Mouse (Mus musculus): ENCODE data around the gene Scand1. TPM values are rescaled to one million over a fixed set of nuclear protein-coding genes. Genes with fewer than 3 reads are reported as not detected.

Gene Scand1
- total and polyA plus RNA-seq, 2 experiments, result 34.3 to 65.9 TPM

- Histone ChIP-seq H3K36me3 (ENCODE audit: control insufficient read depth, insufficient read depth, low read length) (peaks cover 4% of the 10 kb centered on the region; the same call in 1 of the 2 replicates), H3K79me2 (ENCODE audit: control insufficient read depth, insufficient read depth, low read length) (no peaks in the 10 kb centered on the region), H3K9ac (ENCODE audit: low read depth, low read length) (no peak overlapping the region), H3K4me3 (ENCODE audit: insufficient read depth, low read depth, low read length) (no peak overlapping the region), H3K27me3 (ENCODE audit: control insufficient read depth, insufficient read depth, low read length) (no peaks in the 10 kb centered on the region), H3K27ac (replicated peaks; ENCODE audit: insufficient read depth, low read depth, low read length) (peak overlapping the region; percentile 86), H3K4me1 (ENCODE audit: control insufficient read depth, insufficient read depth, low read length) (no peaks in the 10 kb centered on the region; the same call in 1 of the 2 replicates)
- 53% methylated on average over 5 of the region's 5 CpGs for WGBS
- DNase-seq (ENCODE audit: extremely low read depth, low read depth, low spot score), result peak; percentile 30
- TF ChIP-seq POLR2A (IDR thresholded peaks at IDR 0.05; ENCODE audit: extremely low read depth, insufficient read depth, low read length) (no peak), CTCF (IDR thresholded peaks at IDR 0.05; ENCODE audit: low read depth, low read length) (no peak)
Observed at GRCm38 (mm10) chr2:156324681-156325080, 12.2 kb upstream of the Scand1 start.

DNA sequence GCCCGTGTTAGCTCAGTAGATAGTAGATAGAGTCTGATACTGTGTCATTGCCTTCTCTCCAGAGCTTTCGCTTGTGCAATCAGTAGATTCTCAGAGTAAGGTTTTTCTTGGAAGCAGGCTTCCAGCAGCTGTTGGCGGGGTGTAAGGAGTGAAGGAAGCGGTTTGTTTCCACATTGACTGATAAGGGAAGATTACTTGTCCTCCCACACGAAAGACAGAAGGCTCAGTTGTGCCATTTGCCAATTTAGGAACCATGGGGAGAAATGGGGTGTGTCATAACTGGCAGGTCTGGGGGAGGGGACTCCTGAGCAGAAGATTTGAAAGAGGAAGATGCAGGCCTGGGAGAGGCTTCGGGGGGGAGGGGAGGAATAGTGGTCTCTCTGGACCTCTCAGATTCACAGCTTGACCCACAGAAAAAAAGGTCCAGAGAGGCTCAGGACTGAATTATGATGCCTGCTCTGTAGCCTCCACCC lies 11.6 kb upstream of the Scand1 start:
- Histone ChIP-seq H3K4me1 (ENCODE audit: control insufficient read depth, insufficient read depth, low read length) (no peaks in the 10 kb centered on the region; the same call in 1 of the 2 replicates), H3K9ac (ENCODE audit: low read depth, low read length) (no peak overlapping the region), H3K79me2 (ENCODE audit: control insufficient read depth, insufficient read depth, low read length) (no peaks in the 10 kb centered on the region), H3K27ac (replicated peaks; ENCODE audit: insufficient read depth, low read depth, low read length) (peak overlapping the region; percentile 86), H3K27me3 (ENCODE audit: control insufficient read depth, insufficient read depth, low read length) (no peaks in the 10 kb centered on the region), H3K4me3 (ENCODE audit: insufficient read depth, low read depth, low read length) (no peak overlapping the region), H3K36me3 (ENCODE audit: control insufficient read depth, insufficient read depth, low read length) (peaks cover 4% of the 10 kb centered on the region; the same call in 1 of the 2 replicates)
- WGBS, result 63% methylated on average over 6 of the region's 6 CpGs
- peak; percentile 38 for DNase-seq (ENCODE audit: extremely low read depth, low read depth, low spot score)
- TF ChIP-seq POLR2A (IDR thresholded peaks at IDR 0.05; ENCODE audit: extremely low read depth, insufficient read depth, low read length), result no peak
- no peak for TF ChIP-seq CTCF (IDR thresholded peaks at IDR 0.05; ENCODE audit: low read depth, low read length)

- DNase-seq (ENCODE audit: extremely low read depth, low read depth, low spot score), result no peak
- peaks cover 4% of the 10 kb centered on the region; the same call in 1 of the 2 replicates for H3K36me3 ChIP-seq (ENCODE audit: control insufficient read depth, insufficient read depth, low read length)
- no peaks in the 10 kb centered on the region; the same call in 1 of the 2 replicates for H3K4me1 ChIP-seq (ENCODE audit: control insufficient read depth, insufficient read depth, low read length)
- H3K4me3 ChIP-seq (ENCODE audit: insufficient read depth, low read depth, low read length), result no peak overlapping the region
- no peaks in the 10 kb centered on the region for H3K27me3 ChIP-seq (ENCODE audit: control insufficient read depth, insufficient read depth, low read length)
- WGBS, result 94% methylated on average over 6 of the region's 6 CpGs
- no peak for TF ChIP-seq CTCF (IDR thresholded peaks at IDR 0.05; ENCODE audit: low read depth, low read length)
- no peak for TF ChIP-seq POLR2A (IDR thresholded peaks at IDR 0.05; ENCODE audit: extremely low read depth, insufficient read depth, low read length)
- H3K27ac ChIP-seq (replicated peaks; ENCODE audit: insufficient read depth, low read depth, low read length), result no peak overlapping the region
- no peak overlapping the region for H3K9ac ChIP-seq (ENCODE audit: low read depth, low read length)
- H3K79me2 ChIP-seq (ENCODE audit: control insufficient read depth, insufficient read depth, low read length), result no peaks in the 10 kb centered on the region
Observed at GRCm38 (mm10) chr2:156321538-156321937, 9.0 kb upstream of the Scand1 start.

GRCm38 (mm10) chr2:156318491-156318890 lies 6.0 kb upstream of the Scand1 start:
- H3K27ac ChIP-seq (replicated peaks; ENCODE audit: insufficient read depth, low read depth, low read length), result no peak overlapping the region
- TF ChIP-seq CTCF (IDR thresholded peaks at IDR 0.05; ENCODE audit: low read depth, low read length) (no peak), POLR2A (IDR thresholded peaks at IDR 0.05; ENCODE audit: extremely low read depth, insufficient read depth, low read length) (no peak)
- no peaks in the 10 kb centered on the region for H3K27me3 ChIP-seq (ENCODE audit: control insufficient read depth, insufficient read depth, low read length)
- H3K9ac ChIP-seq (ENCODE audit: low read depth, low read length), result no peak overlapping the region
- H3K4me1 ChIP-seq (ENCODE audit: control insufficient read depth, insufficient read depth, low read length), result no peaks in the 10 kb centered on the region
- H3K36me3 ChIP-seq (ENCODE audit: control insufficient read depth, insufficient read depth, low read length), result peaks cover 4% of the 10 kb centered on the region; the same call in 1 of the 2 replicates
- H3K79me2 ChIP-seq (ENCODE audit: control insufficient read depth, insufficient read depth, low read length), result no peaks in the 10 kb centered on the region; the same call in 1 of the 2 replicates
- H3K4me3 ChIP-seq (ENCODE audit: insufficient read depth, low read depth, low read length), result no peak overlapping the region
- no peak for DNase-seq (ENCODE audit: extremely low read depth, low read depth, low spot score)

DNA sequence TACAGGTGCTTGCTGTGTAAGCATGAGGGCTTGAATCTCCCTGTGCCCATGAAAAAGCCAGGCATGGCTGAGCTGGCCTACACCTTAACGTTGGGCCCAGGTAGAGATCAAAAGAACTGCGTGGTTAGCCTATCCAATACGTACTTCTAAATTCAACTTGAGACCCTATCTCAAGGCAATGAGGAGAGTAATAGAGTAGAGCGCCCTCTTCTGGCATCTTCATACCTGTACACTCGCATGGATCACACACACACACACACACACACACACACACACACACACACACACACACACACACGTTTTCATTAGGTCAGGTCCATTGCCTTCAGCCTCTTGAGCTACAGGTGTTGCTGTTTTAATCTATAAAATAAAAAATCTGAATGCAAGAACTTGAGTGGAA lies 2.3 kb upstream of the Scand1 start:
- no peaks in the 10 kb centered on the region for H3K27me3 ChIP-seq (ENCODE audit: control insufficient read depth, insufficient read depth, low read length)
- 95% methylated on average over 6 of the region's 6 CpGs for WGBS
- no peak overlapping the region for H3K27ac ChIP-seq (replicated peaks; ENCODE audit: insufficient read depth, low read depth, low read length)
- TF ChIP-seq POLR2A (IDR thresholded peaks at IDR 0.05; ENCODE audit: extremely low read depth, insufficient read depth, low read length) (no peak), CTCF (IDR thresholded peaks at IDR 0.05; ENCODE audit: low read depth, low read length) (no peak)
- no peaks in the 10 kb centered on the region; the same call in 1 of the 2 replicates for H3K79me2 ChIP-seq (ENCODE audit: control insufficient read depth, insufficient read depth, low read length)
- no peak for DNase-seq (ENCODE audit: extremely low read depth, low read depth, low spot score)
- no peaks in the 10 kb centered on the region for H3K4me1 ChIP-seq (ENCODE audit: control insufficient read depth, insufficient read depth, low read length)
- no peak overlapping the region for H3K4me3 ChIP-seq (ENCODE audit: insufficient read depth, low read depth, low read length)
- H3K9ac ChIP-seq (ENCODE audit: low read depth, low read length), result no peak overlapping the region
- H3K36me3 ChIP-seq (ENCODE audit: control insufficient read depth, insufficient read depth, low read length), result no peaks in the 10 kb centered on the region

DNA sequence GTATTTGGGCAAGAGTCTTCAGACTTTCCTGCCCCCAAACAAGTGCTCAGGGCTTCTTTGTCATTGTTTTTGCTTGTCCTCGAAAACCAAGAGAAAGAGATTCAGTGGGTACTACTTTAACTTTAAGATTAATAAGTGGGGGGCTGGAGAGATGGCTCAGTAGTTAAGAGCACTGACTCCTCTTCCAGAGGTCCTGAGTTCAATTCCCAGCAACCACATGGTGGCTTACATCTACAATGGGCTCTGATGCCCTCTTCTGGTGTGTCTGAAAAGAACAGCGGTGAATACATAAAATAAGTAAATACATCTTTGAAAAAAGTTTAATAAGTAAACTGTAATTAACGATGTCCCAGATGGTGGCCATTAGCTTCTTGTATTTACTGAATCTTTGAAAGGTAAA lies 649 bp upstream of the Scand1 start:
- H3K9ac ChIP-seq (ENCODE audit: low read depth, low read length), result no peak overlapping the region
- H3K79me2 ChIP-seq (ENCODE audit: control insufficient read depth, insufficient read depth, low read length), result no peaks in the 10 kb centered on the region; the same call in 1 of the 2 replicates
- H3K27me3 ChIP-seq (ENCODE audit: control insufficient read depth, insufficient read depth, low read length), result no peaks in the 10 kb centered on the region
- H3K4me3 ChIP-seq (ENCODE audit: insufficient read depth, low read depth, low read length), result peak overlapping the region; percentile 81
- H3K36me3 ChIP-seq (ENCODE audit: control insufficient read depth, insufficient read depth, low read length), result no peaks in the 10 kb centered on the region
- H3K4me1 ChIP-seq (ENCODE audit: control insufficient read depth, insufficient read depth, low read length), result peaks cover 3% of the 10 kb centered on the region; the same call in 1 of the 2 replicates
- DNase-seq (ENCODE audit: extremely low read depth, low read depth, low spot score), result no peak
- TF ChIP-seq CTCF (IDR thresholded peaks at IDR 0.05; ENCODE audit: low read depth, low read length), result no peak
- no peak for TF ChIP-seq POLR2A (IDR thresholded peaks at IDR 0.05; ENCODE audit: extremely low read depth, insufficient read depth, low read length)
- no peak overlapping the region for H3K27ac ChIP-seq (replicated peaks; ENCODE audit: insufficient read depth, low read depth, low read length)
- 55% methylated on average over 3 of the region's 3 CpGs for WGBS

All from liver, adult 2 months (tissue).